Mouse (Mus musculus): Measurements from ENCODE around the gene Zfp28. TPM values are rescaled to one million over a fixed set of nuclear protein-coding genes. Genes with fewer than 3 reads are reported as not detected.

The Zfp28 gene
- polyA plus RNA-seq, 1 experiment from 2014 or later, result 1.3 TPM

DNA sequence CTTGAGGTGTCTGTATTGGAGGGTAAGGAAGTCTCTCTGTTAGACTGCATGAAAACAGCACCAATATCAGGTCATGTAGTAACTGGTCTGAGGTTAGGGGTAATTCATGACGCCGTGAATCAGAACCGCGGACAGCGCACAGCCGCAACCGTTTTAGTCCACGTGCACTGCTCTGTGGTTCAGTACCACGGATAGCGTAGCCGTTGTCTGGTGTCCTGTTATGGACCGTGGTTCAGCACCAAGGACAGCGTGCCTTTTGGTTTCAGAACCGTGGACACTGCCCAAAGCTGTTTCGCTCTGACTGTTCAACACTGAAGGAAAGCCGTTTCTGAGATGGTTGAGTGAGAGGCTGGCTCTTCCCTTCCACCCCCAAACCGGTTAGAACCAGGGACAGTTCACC, 26.9 kb downstream of the Zfp28 start, which contains the start of gene Gm20715:
Gm20715 (plus strand) TSS at position 235 of the 400 bp plus-strand sequence.
- ATAC-seq (ENCODE audit: low read depth), result peak; percentile 86
- H3K9ac ChIP-seq, result no peak within 1 kb of the TSS
- no peak within 1 kb of the TSS for H3K4me2 ChIP-seq
- H3K27me3 ChIP-seq, result no peaks in the 10 kb centered on the region
- peak; percentile 71 for DNase-seq
- H3K4me1 ChIP-seq (replicated peaks), result no peaks in the 10 kb centered on the region
- H3K9me3 ChIP-seq (replicated peaks), result no peaks in the 10 kb centered on the region
- H3K4me3 ChIP-seq (replicated peaks), result no peak within 1 kb of the TSS
- no peaks in the 10 kb centered on the region for H3K36me3 ChIP-seq
- 3% methylated on average over 17 of the region's 17 CpGs for WGBS (ENCODE audit: insufficient replicate concordance)
- H3K27ac ChIP-seq, result no peak within 1 kb of the TSS

DNA sequence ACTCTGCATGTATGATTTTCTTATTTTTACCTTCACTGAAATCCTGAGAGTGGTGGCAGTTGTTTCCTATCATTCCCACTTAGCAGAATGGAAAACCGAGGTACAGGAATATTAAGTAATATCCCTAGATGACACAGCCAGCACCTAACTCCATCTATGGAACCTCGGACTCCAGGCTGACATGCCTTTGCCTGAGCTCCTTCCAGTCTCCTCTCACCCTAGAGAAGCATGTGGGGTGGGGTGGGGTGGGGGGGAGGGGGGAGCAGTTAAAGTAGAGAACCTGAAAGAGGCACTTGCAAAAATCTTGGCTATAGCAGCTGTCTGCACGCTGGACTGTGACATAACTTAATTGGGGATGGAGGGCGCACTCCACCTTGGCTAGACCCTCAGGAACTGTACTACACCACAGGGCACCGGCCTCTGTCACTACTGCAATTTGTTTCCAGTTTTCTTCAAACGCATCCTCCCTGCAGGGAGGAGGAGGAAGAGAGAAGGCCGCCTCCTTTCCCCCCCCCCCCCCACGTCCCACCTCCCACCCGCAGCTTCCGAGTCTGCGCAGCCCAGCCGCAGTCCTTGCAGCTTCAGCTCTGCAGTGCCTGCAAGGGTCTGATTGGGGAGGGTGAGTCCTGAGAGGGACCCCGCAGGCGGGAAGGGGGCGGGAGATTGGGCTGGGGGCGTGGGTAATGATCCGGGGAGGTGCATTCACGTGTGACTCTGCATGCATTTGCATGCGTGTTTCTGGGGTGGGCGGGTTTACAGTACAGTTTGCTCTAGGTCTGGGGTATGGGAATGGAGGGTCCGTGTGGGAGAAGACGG, 31.7 kb downstream of the Zfp28 start:
- H3K36me3 ChIP-seq, result no peaks in the 10 kb centered on the region
- ATAC-seq (ENCODE audit: low read depth), result no peak
- no peak overlapping the region for H3K4me3 ChIP-seq (replicated peaks)
- no peak overlapping the region for H3K4me2 ChIP-seq
- DNase-seq, result no peak
- no peaks in the 10 kb centered on the region for H3K27me3 ChIP-seq
- no peak overlapping the region for H3K9ac ChIP-seq
- no peak overlapping the region for H3K27ac ChIP-seq
- WGBS (ENCODE audit: insufficient replicate concordance), result 10% methylated on average over 19 of the region's 22 CpGs
- H3K4me1 ChIP-seq (replicated peaks), result no peaks in the 10 kb centered on the region
- no peaks in the 10 kb centered on the region for H3K9me3 ChIP-seq (replicated peaks)

- Histone ChIP-seq H3K4me1 (replicated peaks) (no peaks in the 10 kb centered on the region), H3K9ac (no peak overlapping the region), H3K36me3 (no peaks in the 10 kb centered on the region), H3K27ac (no peak overlapping the region), H3K27me3 (no peaks in the 10 kb centered on the region), H3K4me2 (no peak overlapping the region), H3K4me3 (replicated peaks) (no peak overlapping the region), H3K9me3 (replicated peaks) (no peaks in the 10 kb centered on the region)
- ATAC-seq (ENCODE audit: low read depth) (no peak), DNase-seq (no peak)
- WGBS (ENCODE audit: insufficient replicate concordance), result 23% methylated on average over 8 of the region's 8 CpGs
Measured at GRCm38 (mm10) chr7:6415442-6415787, 32.3 kb downstream of the Zfp28 start.

- Histone ChIP-seq H3K4me1 (replicated peaks) (no peaks in the 10 kb centered on the region), H3K9ac (no peak overlapping the region), H3K4me2 (no peak overlapping the region), H3K4me3 (replicated peaks) (no peak overlapping the region), H3K27me3 (no peaks in the 10 kb centered on the region), H3K9me3 (replicated peaks) (no peaks in the 10 kb centered on the region), H3K36me3 (no peaks in the 10 kb centered on the region), H3K27ac (no peak overlapping the region)
- ATAC-seq (ENCODE audit: low read depth) (no peak), DNase-seq (no peak)
- WGBS (ENCODE audit: insufficient replicate concordance), result 49% methylated on average over 6 of the region's 6 CpGs
Measured at GRCm38 (mm10) chr7:6419894-6420293, 36.8 kb downstream of the Zfp28 start.

- Histone ChIP-seq H3K27me3 (no peaks in the 10 kb centered on the region), H3K4me1 (replicated peaks) (no peaks in the 10 kb centered on the region)
- WGBS (ENCODE audit: insufficient replicate concordance), result 70% methylated on average over 3 of the region's 3 CpGs
Measured at GRCm38 (mm10) chr7:6429381-6429780, 46.3 kb downstream of the Zfp28 start.

DNA sequence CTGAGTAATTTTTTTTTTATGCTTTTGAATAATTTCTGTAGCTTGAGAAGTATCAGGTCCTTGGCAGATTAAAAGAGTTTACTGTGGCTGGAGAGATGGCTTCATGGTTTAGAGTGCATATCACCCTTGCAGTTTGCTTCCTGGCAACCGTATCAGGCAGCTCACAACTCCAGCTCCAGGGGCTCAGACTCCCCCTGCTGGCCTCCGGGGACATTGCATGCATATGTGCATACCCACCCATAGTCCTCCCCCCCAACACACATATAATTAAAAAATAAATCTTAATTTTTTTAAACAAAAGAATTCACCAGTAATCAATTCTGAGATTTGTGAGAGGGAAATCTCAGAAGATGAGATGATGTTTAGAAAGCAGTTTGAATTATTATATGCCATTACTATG, 47.2 kb downstream of the Zfp28 start:
- peak; percentile 14 for DNase-seq
- WGBS (ENCODE audit: insufficient replicate concordance), result 25% methylated on average over 2 of the region's 2 CpGs
- no peak overlapping the region for H3K27ac ChIP-seq

More at GRCm38 (mm10) chr7:6429381-6429780, 46.3 kb downstream of the Zfp28 start:
- DNase-seq, result no peak
- Histone ChIP-seq H3K4me2 (no peak overlapping the region), H3K27ac (no peak overlapping the region), H3K4me3 (replicated peaks) (no peak overlapping the region), H3K9me3 (replicated peaks) (peaks cover 4% of the 10 kb centered on the region; the same call in 1 of the 2 replicates), H3K36me3 (no peaks in the 10 kb centered on the region), H3K9ac (no peak overlapping the region)
- no peak for ATAC-seq (ENCODE audit: low read depth)

DNA sequence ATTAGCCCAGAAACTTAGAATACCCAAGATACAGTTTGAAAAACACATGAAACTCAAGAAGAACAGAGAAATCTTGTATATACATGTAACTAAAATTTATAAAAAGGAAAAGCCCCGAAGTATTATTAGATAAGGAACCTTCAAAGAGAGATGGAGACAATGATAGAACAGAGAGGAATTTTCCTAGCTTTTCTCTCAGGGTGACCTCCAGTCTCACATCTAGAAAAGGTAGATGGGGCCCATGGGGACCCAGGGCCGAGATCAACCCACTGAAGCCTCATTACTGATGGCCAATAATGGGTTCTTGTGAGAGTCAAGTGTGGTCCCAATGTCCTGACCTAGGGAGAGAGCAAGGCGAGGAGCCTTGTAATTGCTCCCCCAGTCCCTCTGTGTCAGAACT, 55.3 kb downstream of the Zfp28 start, which contains the start of gene Olfr1344:
Olfr1344 (plus strand) TSS at position 301 of the 400 bp plus-strand sequence.
- H3K27me3 ChIP-seq, result no peaks in the 10 kb centered on the region
- ATAC-seq (ENCODE audit: low read depth) (no peak), DNase-seq (no peak)
- H3K9me3 ChIP-seq (replicated peaks), result no peaks in the 10 kb centered on the region
- H3K27ac ChIP-seq, result no peak within 1 kb of the TSS
- no peaks in the 10 kb centered on the region for H3K4me1 ChIP-seq (replicated peaks)
- H3K36me3 ChIP-seq, result no peaks in the 10 kb centered on the region
- H3K4me3 ChIP-seq (replicated peaks), result no peak within 1 kb of the TSS
- H3K9ac ChIP-seq, result no peak within 1 kb of the TSS
- H3K4me2 ChIP-seq, result no peak within 1 kb of the TSS
- 41% methylated on average over 3 of the region's 3 CpGs for WGBS (ENCODE audit: insufficient replicate concordance)

More for the DNA sequence above, 47.2 kb downstream of the Zfp28 start:
- Histone ChIP-seq H3K9me3 (replicated peaks) (peaks cover 4% of the 10 kb centered on the region; the same call in 1 of the 2 replicates), H3K36me3 (no peaks in the 10 kb centered on the region), H3K4me3 (replicated peaks) (no peak overlapping the region), H3K9ac (no peak overlapping the region), H3K4me1 (replicated peaks) (no peaks in the 10 kb centered on the region), H3K4me2 (no peak overlapping the region), H3K27me3 (no peaks in the 10 kb centered on the region)
- ATAC-seq (ENCODE audit: low read depth), result no peak

DNA sequence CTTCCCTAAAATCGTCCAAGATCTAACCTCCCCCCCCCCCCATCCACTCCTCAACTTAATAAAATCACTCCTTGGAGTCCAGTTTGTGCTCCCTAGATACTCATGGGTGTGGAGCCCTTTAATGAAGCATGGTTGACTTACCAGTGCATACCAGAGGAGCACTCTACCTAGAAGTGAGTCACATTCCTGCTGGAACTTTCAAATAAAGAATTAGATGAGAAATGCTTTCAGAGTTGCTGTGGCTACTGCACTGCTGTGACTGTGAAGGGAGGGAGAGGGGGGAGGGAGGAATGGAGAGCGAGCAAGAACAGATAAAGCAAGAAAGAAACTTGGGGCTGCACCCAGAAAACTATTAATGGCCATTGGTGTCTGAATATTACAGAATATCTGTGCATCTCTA, 58.1 kb downstream of the Zfp28 start:
- no peak overlapping the region for H3K4me3 ChIP-seq (replicated peaks)
- H3K9me3 ChIP-seq (replicated peaks), result no peaks in the 10 kb centered on the region
- H3K27me3 ChIP-seq, result no peaks in the 10 kb centered on the region
- no peaks in the 10 kb centered on the region for H3K36me3 ChIP-seq
- H3K4me2 ChIP-seq, result no peak overlapping the region
- H3K27ac ChIP-seq, result no peak overlapping the region
- ATAC-seq (ENCODE audit: low read depth) (no peak), DNase-seq (no peak)
- H3K9ac ChIP-seq, result no peak overlapping the region
- no peaks in the 10 kb centered on the region for H3K4me1 ChIP-seq (replicated peaks)
- 33% methylated on average over 2 of the region's 2 CpGs for WGBS (ENCODE audit: insufficient replicate concordance)

Other genes with a start within 250 kb of the Zfp28 start
- gene Zfp787, start 227.3 kb upstream of the Zfp28 start, polyA plus RNA-seq (2015; fragmentation: Nextera tagmentation; extraction: Ambion mirVana), result 9.9 and 12.0 TPM in 2 replicates
- 19.6 and 21.0 TPM in 2 replicates for gene Zfp444, start 211.1 kb upstream of the Zfp28 start, polyA plus RNA-seq (2015; fragmentation: Nextera tagmentation; extraction: Ambion mirVana)
- gene Galp, start 186.2 kb upstream of the Zfp28 start, polyA plus RNA-seq (2015; fragmentation: Nextera tagmentation; extraction: Ambion mirVana), result not detected in 2 replicates
- gene Zscan5b, start 161.0 kb upstream of the Zfp28 start, polyA plus RNA-seq (2015; fragmentation: Nextera tagmentation; extraction: Ambion mirVana), result not detected in 2 replicates
- not detected in 2 replicates for gene Epp13, start 130.6 kb upstream of the Zfp28 start, polyA plus RNA-seq (2015; fragmentation: Nextera tagmentation; extraction: Ambion mirVana)
- 7.1 and 7.6 TPM in 2 replicates for gene Zfp667, start 96.7 kb upstream of the Zfp28 start, polyA plus RNA-seq (2015; fragmentation: Nextera tagmentation; extraction: Ambion mirVana)
- gene Zfp583, start 52.0 kb upstream of the Zfp28 start, polyA plus RNA-seq (2015; fragmentation: Nextera tagmentation; extraction: Ambion mirVana), result 1.1 and 1.3 TPM in 2 replicates
- 0.32 and 0.39 TPM in 2 replicates for gene Gm3854, start 39.5 kb upstream of the Zfp28 start, polyA plus RNA-seq (2015; fragmentation: Nextera tagmentation; extraction: Ambion mirVana)
- gene Zfp78, start 20.0 kb upstream of the Zfp28 start, polyA plus RNA-seq (2015; fragmentation: Nextera tagmentation; extraction: Ambion mirVana), result 0.88 and 0.97 TPM in 2 replicates
- gene Smim17, start 15.4 kb downstream of the Zfp28 start, polyA plus RNA-seq (2015; fragmentation: Nextera tagmentation; extraction: Ambion mirVana), result not detected in 2 replicates
- gene Gm20715, start 27.0 kb downstream of the Zfp28 start, polyA plus RNA-seq (2015; fragmentation: Nextera tagmentation; extraction: Ambion mirVana), result not detected in 2 replicates
- gene Olfr1344, start 55.4 kb downstream of the Zfp28 start, polyA plus RNA-seq (2015; fragmentation: Nextera tagmentation; extraction: Ambion mirVana), result not detected in 2 replicates
- not detected in 2 replicates for gene Olfr1336, start 72.9 kb downstream of the Zfp28 start, polyA plus RNA-seq (2015; fragmentation: Nextera tagmentation; extraction: Ambion mirVana)
- not detected in 2 replicates for gene Olfr1346, start 83.8 kb downstream of the Zfp28 start, polyA plus RNA-seq (2015; fragmentation: Nextera tagmentation; extraction: Ambion mirVana)
- not detected in 2 replicates for gene Olfr5, start 103.6 kb downstream of the Zfp28 start, polyA plus RNA-seq (2015; fragmentation: Nextera tagmentation; extraction: Ambion mirVana)
- gene Olfr1347, start 116.5 kb downstream of the Zfp28 start, polyA plus RNA-seq (2015; fragmentation: Nextera tagmentation; extraction: Ambion mirVana), result not detected in 2 replicates
- gene Olfr1348, start 125.5 kb downstream of the Zfp28 start, polyA plus RNA-seq (2015; fragmentation: Nextera tagmentation; extraction: Ambion mirVana), result not detected in 2 replicates
- not detected in 2 replicates for gene Olfr1349, start 139.7 kb downstream of the Zfp28 start, polyA plus RNA-seq (2015; fragmentation: Nextera tagmentation; extraction: Ambion mirVana)
- gene Olfr1350, start 181.5 kb downstream of the Zfp28 start, polyA plus RNA-seq (2015; fragmentation: Nextera tagmentation; extraction: Ambion mirVana), result not detected in 2 replicates